Mouse (Mus musculus): ENCODE data around the gene Polr3gl.

DNA sequence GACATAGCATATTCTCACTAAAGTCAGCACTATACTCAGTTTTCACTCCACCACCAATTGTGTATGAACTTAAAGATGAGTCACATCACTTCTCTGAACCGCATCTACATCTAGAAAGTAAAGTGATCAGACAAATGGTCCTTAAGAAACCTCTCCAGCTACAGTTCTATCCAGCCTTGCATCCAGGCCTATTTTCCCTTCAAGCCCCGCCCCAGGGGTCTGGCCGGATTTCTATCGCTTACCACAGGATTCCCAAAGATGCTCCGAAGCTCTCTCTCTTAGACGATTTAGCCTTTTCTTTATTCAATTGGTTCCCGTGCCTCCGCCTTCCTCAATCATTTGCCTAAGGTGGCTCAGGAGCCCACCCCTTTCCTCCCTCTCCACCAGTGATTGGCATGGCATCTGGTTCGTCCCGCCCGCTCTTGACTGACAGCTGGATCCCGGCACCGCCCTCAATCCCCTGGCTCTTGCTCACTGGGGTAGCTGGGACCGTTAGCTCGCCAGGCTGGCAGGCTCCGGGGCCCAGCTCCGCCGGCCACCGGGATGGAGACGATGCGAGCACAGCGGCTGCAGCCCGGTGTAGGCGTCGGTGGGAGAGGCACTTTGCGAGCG lies 6.8 kb upstream of the Polr3gl start, which contains the start of gene Lix1l:
- TF ChIP-seq GATA1 (IDR thresholded peaks at IDR 0.05; ENCODE audit: low read length) (no peak), TAL1 (IDR thresholded peaks at IDR 0.05; ENCODE audit: low read length) (no peak)
